Mouse (Mus musculus) limb, embryonic 15.5 days (tissue): Measurements from ENCODE around the gene Psmd8. TPM values are rescaled to one million over a fixed set of nuclear protein-coding genes. Genes with fewer than 3 reads are reported as not detected.

ENCODE experiments used
- polyA plus RNA-seq: library from polyadenylated mRNA; unstranded; fragments of >200 nt; fragmentation: Nextera tagmentation; extraction: Ambion mirVana; gene quantifications from 2 replicates; pipeline ENCODE4 v1.2.1, GENCODE M21; 2015

Psmd8 gene
- polyA plus RNA-seq, 1 experiment from 2014 or later = 254 TPM

Other genes with a start within 250 kb of the Psmd8 start
- gene Actn4, start 218.4 kb downstream of the Psmd8 start, polyA plus RNA-seq = 347 and 359 TPM in 2 replicates
- gene Eif3k, start 198.8 kb downstream of the Psmd8 start, polyA plus RNA-seq = 372 and 387 TPM in 2 replicates
- gene Map4k1, start 198.7 kb downstream of the Psmd8 start, polyA plus RNA-seq = 7.2 and 7.6 TPM in 2 replicates
- gene Ryr1, start 55.5 kb downstream of the Psmd8 start, polyA plus RNA-seq = 5.1 and 10.8 TPM in 2 replicates
- 0.84 and 1.1 TPM in 2 replicates for gene Rasgrp4, start 45.9 kb downstream of the Psmd8 start, polyA plus RNA-seq
- gene Fam98c, start 24.5 kb downstream of the Psmd8 start, polyA plus RNA-seq = 19.7 and 22.1 TPM in 2 replicates
- 1.3 TPM in 2 replicates for gene Ggn, start 10.5 kb downstream of the Psmd8 start, polyA plus RNA-seq
- gene Spred3, start 10.3 kb downstream of the Psmd8 start, polyA plus RNA-seq = 2.4 and 3.1 TPM in 2 replicates
- 1.2 TPM in 2 replicates for gene Catsperg1, start 33.3 kb upstream of the Psmd8 start, polyA plus RNA-seq
- gene Kcnk6, start 51.8 kb upstream of the Psmd8 start, polyA plus RNA-seq = 5.2 TPM in 2 replicates
- gene Yif1b, start 57.6 kb upstream of the Psmd8 start, polyA plus RNA-seq = 137 and 141 TPM in 2 replicates
- gene 2200002D01Rik, start 67.8 kb upstream of the Psmd8 start, polyA plus RNA-seq = 13.0 and 14.2 TPM in 2 replicates
- gene Spint2, start 101.2 kb upstream of the Psmd8 start, polyA plus RNA-seq = 187 and 194 TPM in 2 replicates
- 15.5 and 16.9 TPM in 2 replicates for gene Ppp1r14a, start 108.6 kb upstream of the Psmd8 start, polyA plus RNA-seq
- 13.1 and 15.9 TPM in 2 replicates for gene Dpf1, start 123.2 kb upstream of the Psmd8 start, polyA plus RNA-seq